Mouse (Mus musculus) embryonic facial prominence, embryonic 14.5 days (tissue): ENCODE results near the gene Krr1. TPM values are rescaled to one million over a fixed set of nuclear protein-coding genes. Genes with fewer than 3 reads are reported as not detected.
"Not testable (repeated sequence)": the region's sequence is repeated elsewhere in the genome, so short reads cannot be mapped to it uniquely, and the experiment has no call there.

Experiments
- ATAC-seq: fragments of 200-750 bp; cut with Nextera tagmentation; 2 replicates; pipeline ENCODE4 v1.8.0; 2017; ENCODE audit warnings: low read depth, moderate number of reproducible peaks, moderate TSS enrichment
- DNase-seq: peaks from one replicate; pipeline ENCODE4 v3.0.0-alpha.2; 2015; ENCODE audit warnings: low spot score
- H3K27ac ChIP-seq: fragments of 300-500 bp; sonication (generic); replicated peaks from 2 replicates; pipeline ENCODE4 v1.5.1; 2014; ENCODE audit warnings: low read depth, mild to moderate bottlenecking, low read length, moderate library complexity
- H3K27me3 ChIP-seq: fragments of 300-500 bp; sonication (generic); replicated peaks from 2 replicates; pipeline ENCODE4 v1.6.1; 2014; ENCODE audit warnings: low read length; ENCODE audit not compliant: control insufficient read depth, insufficient read depth
- H3K36me3 ChIP-seq: fragments of 300-500 bp; sonication (generic); 2 replicates; pipeline ENCODE4 v1.6.1; 2014; ENCODE audit warnings: low read length, mixed read lengths; ENCODE audit not compliant: control insufficient read depth, insufficient read depth
- H3K4me1 ChIP-seq: fragments of 300-500 bp; sonication (generic); 2 replicates; pipeline ENCODE4 v1.6.1; 2014; ENCODE audit warnings: antibody characterized with exemption, low read length; ENCODE audit not compliant: control insufficient read depth, insufficient read depth
- H3K4me2 ChIP-seq: fragments of 300-500 bp; sonication (generic); 2 replicates; pipeline ENCODE4 v1.6.1; 2014; ENCODE audit warnings: low read depth, mild to moderate bottlenecking, low read length, moderate library complexity, mixed read lengths
- H3K4me3 ChIP-seq: fragments of 300-500 bp; sonication (generic); 2 replicates; pipeline ENCODE4 v1.5.1; 2014; ENCODE audit warnings: low read depth, mild to moderate bottlenecking, low read length
- H3K9ac ChIP-seq: fragments of 300-500 bp; sonication (generic); 2 replicates; pipeline ENCODE4 v1.6.1; 2014; ENCODE audit warnings: low read depth, mild to moderate bottlenecking, low read length, moderate library complexity, mixed read lengths
- H3K9me3 ChIP-seq: fragments of 300-500 bp; sonication (generic); 2 replicates; pipeline ENCODE4 v1.6.1; 2016; ENCODE audit warnings: low read length; ENCODE audit not compliant: control insufficient read depth
- WGBS: fragments of 180-500 bp; shearing (Covaris S2); extraction: QIAGEN DNeasy Blood & Tissue Kit; methylation state at CpG from one replicate; pipeline ENCODE4 v1.1.7; 2014; 5-methylcytosine and 5-hydroxymethylcytosine counted together
- polyA plus RNA-seq: library from polyadenylated mRNA; unstranded; fragments of >200 nt; fragmentation: Nextera tagmentation; extraction: Ambion mirVana; gene quantifications from 2 replicates; pipeline ENCODE4 v1.2.1, GENCODE M21; 2014

Gene Krr1
- polyA plus RNA-seq, 1 experiment from 2014 or later = 36.8 TPM

- H3K27ac ChIP-seq = no peak within 1 kb of the TSS
- WGBS = 53% methylated on average over 9 of the region's 9 CpGs
- no peak within 1 kb of the TSS for H3K4me2 ChIP-seq
- no peaks in the 10 kb centered on the region for H3K36me3 ChIP-seq
- no peak for ATAC-seq
- peak; percentile 9 for DNase-seq
- H3K4me3 ChIP-seq = no peak within 1 kb of the TSS
- no peaks in the 10 kb centered on the region for H3K9me3 ChIP-seq
- H3K9ac ChIP-seq = no peak within 1 kb of the TSS
- no peaks in the 10 kb centered on the region for H3K4me1 ChIP-seq
- no peaks in the 10 kb centered on the region for H3K27me3 ChIP-seq
Observed at GRCm38 (mm10) chr10:112002544-112003215, 30.2 kb downstream of the Krr1 start, which contains the start of gene Glipr1. TSS of gene Glipr1 (minus strand) at chr10:112002631.

- not testable (repeated sequence) for ATAC-seq, H3K9ac ChIP-seq, H3K4me1 ChIP-seq, H3K36me3 ChIP-seq, H3K4me2 ChIP-seq, DNase-seq, H3K27me3 ChIP-seq, H3K27ac ChIP-seq, H3K9me3 ChIP-seq, H3K4me3 ChIP-seq
- 74% methylated on average over 1 of the region's 1 CpGs for WGBS
Observed at GRCm38 (mm10) chr10:112009511-112009910, 37.0 kb downstream of the Krr1 start.

GRCm38 (mm10) chr10:112023585-112023984 lies 51.1 kb downstream of the Krr1 start:
- Histone ChIP-seq H3K4me3 (no peak overlapping the region), H3K27ac (no peak overlapping the region), H3K9ac (no peak overlapping the region), H3K27me3 (no peaks in the 10 kb centered on the region), H3K36me3 (no peaks in the 10 kb centered on the region), H3K4me1 (no peaks in the 10 kb centered on the region), H3K4me2 (no peak overlapping the region), H3K9me3 (no peaks in the 10 kb centered on the region)
- no peak for ATAC-seq
- 64% methylated on average over 2 of the region's 2 CpGs for WGBS
- DNase-seq = no peak

GRCm38 (mm10) chr10:112028689-112029088 lies 56.2 kb downstream of the Krr1 start:
- H3K27me3 ChIP-seq, ATAC-seq, H3K4me3 ChIP-seq, H3K36me3 ChIP-seq, H3K9ac ChIP-seq, H3K4me2 ChIP-seq, H3K27ac ChIP-seq, DNase-seq, H3K9me3 ChIP-seq, H3K4me1 ChIP-seq: not testable (repeated sequence)
- 65% methylated on average over 3 of the region's 3 CpGs for WGBS

Other genes with a start within 250 kb of the Krr1 start
- 3.5 and 3.7 TPM in 2 replicates for gene Glipr1, start 30.0 kb downstream of the Krr1 start, polyA plus RNA-seq
- not detected in 2 replicates for gene Glipr1l1, start 87.5 kb downstream of the Krr1 start, polyA plus RNA-seq
- not detected in 2 replicates for gene Glipr1l2, start 110.7 kb downstream of the Krr1 start, polyA plus RNA-seq
- not detected in 2 replicates for gene Glipr1l3, start 187.7 kb downstream of the Krr1 start, polyA plus RNA-seq
- 0.39 and 0.46 TPM in 2 replicates for gene Caps2, start 191.0 kb downstream of the Krr1 start, polyA plus RNA-seq